Mouse (Mus musculus) cerebellum, adult 9-10 months (tissue): ENCODE measurements around the gene Fam83g.
"Not testable (repeated sequence)": the region's sequence is repeated elsewhere in the genome, so short reads cannot be mapped to it uniquely, and the experiment has no call there.

Source experiments
- DNase-seq: peaks from one replicate; pipeline ENCODE4 v3.0.0; 2022

Fam83g gene

DNA sequence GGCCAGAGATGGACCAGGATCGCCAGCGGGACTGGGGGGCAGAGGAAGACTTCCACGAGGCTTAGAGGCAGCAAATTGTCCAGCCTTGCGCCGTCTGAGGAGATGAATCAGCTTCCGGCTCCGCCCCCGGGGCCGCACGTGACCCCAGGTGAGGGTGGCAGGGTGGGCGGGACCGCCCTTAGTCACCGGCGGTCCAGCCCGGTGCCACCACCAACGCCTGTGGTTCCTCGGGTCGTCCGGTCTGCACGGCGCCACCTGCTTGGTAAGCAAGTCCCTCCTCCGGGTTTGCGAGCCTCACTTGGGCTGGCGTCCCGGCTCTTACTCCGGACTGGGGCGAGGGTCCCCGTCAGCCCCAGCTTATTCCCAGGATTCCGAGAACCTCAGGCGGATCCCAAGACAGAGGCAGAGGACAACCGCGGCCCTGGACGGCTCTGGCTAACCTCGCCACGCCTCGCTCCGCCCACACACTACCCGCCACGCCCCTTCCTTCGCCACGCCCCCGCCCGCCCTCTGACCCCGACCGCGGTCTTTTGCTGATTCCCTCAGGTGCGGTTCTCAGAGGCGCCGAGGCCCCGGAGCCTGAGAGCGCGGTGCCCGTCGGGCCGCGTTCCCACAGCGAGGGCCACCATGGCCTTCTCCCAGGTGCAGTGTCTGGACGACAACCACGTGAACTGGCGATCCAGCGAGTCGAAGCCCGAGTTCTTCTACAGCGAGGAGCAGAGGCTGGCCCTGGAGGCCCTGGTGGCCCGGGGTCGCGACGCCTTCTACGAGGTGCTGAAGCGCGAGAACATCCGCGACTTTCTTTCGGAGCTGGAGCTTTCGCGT, at the start of gene Fam83g:
Fam83g (plus strand) TSS at position 185 of the 825 bp plus-strand sequence.
- no peak for DNase-seq

DNA sequence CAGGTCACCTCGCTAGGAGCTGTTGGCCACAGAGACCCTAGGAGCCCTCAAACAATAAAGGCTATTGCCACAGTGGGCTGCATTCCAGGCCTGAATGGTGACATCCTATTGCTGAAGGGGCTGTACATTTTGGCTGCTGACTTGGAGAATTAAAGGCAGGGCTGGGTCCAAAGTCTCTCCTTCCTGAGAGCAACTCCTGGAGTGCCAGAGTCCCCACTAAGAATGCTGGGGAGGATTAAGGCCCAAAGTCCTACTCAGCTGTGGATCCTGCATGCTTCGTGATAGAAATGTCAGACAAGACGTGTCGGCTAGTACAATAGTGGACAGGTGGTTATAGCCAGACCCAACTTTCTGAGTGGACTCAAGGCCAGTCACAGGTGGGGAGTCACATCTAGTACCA, 47.6 kb upstream of the Fam83g start:
- DNase-seq, result not testable (repeated sequence)

DNA sequence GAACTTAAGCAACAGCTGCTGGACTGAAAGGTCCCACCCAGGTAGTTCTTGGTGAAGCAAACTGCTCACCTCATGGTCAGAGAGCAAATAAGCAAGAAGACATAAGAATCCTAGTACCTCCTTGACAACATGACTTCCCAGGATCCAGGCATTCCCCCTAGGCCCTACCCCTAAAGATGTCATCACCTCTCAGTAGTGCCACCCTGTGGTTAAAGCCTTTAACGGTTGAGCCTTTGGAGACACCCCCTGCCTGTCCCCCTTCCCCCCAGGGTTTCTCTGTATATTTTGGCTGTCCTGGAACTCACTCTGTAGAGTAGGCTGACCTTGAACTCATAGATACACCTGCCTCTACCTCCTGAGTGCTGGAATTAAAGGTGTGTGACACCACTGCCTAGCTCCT, 46.5 kb upstream of the Fam83g start:
- DNase-seq, result no peak

DNA sequence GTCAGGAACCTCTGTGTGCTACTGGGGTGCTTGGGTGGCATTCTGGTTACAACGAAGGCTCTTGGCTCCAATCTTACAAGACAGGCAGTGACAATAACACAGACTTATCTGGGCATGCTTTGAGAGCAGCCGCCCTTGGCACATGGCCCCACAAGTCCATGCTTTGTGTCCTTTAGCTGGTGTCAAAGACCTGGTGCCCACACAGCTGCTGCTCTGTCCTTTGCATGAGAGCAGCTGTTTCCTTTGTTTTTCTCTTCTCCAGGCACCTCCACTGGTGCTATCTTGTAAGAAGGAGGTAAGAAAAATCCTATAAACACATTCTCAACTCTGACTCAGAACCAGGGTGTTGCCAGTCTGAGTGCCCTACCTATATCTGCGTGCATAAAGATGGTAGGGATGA, 46.0 kb upstream of the Fam83g start:
- no peak for DNase-seq

DNA sequence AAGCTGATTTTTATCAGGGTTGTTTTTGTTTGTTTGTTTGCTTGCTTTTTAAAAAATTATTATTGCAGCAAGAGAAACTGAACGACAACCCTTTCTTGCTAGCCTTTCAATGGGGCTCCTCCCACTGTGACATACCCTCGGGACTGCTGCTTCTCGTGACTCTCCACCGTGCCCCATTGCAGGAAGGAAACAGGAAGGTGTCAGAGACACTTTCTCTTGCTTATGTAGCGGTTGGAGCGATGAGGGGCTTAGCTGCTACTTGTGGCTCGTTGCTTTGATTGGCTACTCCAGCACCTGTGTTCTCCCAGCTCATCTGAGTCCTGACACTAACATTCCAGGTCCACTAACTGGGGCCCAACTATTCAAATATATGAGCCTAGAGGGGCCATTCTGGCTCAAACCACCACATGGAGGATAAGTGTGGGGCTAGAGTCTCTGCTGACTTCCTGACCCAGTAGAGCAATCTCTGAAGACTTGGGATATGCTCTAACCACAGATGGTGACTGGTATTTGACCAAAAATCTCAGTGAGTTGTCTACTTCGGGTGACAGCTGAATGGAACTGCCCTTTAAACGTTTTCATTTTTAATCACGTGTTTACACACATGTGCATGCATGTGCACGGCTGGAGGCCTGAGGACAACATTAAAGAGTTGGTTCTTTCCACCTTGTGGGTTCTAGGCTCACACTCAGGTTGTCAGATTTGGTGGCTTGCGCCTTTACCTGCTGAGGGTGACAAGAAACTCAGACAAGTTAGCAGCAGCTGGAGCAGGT, 44.9 kb upstream of the Fam83g start:
- DNase-seq, result no peak

DNA sequence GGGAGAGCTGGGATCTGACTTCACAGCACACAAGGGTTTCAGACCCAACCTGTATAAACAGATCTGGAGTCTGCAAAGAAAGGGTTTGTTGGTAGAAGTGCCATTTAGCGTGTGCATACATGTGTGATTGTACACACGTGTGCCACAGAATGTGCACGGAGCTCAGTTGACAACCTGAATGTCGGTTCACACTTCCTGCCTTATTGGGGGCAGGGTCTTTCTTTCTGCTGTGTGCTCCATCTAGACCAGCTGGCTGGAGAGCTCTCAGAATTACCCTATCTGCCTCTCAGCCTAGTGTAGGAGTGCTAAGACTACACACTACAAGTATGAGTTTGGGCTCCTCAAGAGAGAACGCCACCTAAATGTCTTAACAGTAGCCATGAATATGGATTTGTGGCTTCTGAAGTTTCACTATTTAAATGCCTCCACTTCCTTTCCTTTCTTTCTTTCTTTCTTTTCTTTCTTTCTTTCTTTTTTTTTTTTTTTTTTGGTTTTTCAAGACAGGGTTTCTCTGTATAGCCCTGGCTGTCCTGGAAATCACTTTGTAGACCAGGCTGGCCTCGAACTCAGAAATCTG, 44.2 kb upstream of the Fam83g start:
- DNase-seq, result no peak

DNA sequence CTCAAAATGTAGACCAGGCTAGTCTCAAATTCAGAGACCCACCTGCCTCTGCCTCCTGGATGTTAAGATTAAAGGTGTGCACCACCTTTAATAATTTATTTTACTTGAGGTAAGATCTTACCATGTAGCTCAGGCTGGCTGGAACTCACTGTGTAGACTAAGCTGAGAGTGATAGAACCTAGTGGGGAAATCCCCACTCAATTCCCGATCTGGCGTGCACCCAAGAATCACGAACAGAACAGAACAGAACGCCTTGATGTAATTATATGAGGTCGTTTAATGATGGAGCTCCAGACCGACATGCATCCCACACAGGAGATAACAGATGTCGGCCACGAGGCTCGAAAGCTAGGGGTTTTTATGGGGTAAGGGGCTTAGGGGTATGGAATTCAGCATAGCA, 43.3 kb upstream of the Fam83g start:
- DNase-seq, result not testable (repeated sequence)

DNA sequence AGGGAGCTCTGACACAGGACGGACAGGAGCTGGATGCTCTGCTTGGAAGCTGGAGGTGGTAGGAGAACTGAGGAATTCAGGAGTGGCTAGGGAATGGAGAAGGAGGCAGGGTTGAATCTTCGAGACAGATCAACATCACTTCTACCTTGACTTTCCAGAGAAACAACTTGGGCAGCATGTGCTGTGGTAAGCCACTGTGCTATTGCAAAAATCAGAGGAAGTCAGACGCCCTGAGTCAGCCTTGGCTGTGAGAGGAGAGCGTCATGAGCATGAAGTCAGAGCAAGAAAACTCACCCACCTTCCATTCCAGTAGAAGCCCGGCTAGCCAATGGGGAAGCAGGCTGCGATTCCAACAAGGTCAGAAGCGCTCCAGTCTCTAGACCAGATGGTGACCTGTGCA, 41.8 kb upstream of the Fam83g start:
- no peak for DNase-seq

DNA sequence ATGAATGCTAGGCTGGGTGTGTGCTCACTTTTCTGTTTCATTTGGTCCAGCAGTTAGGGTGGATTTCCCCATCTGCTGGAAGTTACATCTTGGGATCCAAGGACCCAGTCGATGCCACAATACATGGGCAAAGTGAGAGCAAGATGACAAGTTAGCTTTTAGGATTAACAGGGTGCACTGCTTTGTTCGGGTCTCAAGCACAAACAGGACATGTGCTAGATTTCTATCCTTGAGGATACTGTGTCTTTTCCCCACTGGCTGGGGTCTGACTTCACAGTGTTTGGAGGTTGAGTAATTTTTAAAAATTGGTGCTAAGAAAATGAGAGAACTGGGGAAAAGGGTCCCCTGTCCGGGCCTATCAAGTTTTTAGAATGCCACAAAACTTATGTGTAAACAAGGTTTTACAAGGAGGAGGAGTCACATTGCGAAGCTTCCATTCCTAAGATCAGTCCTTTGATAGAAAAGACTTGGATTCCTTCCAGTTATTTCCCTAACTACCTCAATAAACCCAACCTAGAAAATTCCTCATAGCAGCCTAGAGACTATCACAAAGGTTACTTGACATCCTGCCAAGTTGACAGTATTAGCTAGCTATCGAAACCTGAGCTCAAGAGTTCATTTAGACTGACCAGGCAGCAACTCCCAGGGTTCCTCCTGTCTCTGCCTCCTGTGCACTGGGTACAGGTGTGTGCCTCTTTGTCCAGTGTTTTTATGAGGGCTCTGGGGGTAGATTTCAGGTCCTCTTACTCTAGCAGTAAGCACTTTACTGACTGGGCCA, 40.5 kb upstream of the Fam83g start:
- DNase-seq, result no peak

DNA sequence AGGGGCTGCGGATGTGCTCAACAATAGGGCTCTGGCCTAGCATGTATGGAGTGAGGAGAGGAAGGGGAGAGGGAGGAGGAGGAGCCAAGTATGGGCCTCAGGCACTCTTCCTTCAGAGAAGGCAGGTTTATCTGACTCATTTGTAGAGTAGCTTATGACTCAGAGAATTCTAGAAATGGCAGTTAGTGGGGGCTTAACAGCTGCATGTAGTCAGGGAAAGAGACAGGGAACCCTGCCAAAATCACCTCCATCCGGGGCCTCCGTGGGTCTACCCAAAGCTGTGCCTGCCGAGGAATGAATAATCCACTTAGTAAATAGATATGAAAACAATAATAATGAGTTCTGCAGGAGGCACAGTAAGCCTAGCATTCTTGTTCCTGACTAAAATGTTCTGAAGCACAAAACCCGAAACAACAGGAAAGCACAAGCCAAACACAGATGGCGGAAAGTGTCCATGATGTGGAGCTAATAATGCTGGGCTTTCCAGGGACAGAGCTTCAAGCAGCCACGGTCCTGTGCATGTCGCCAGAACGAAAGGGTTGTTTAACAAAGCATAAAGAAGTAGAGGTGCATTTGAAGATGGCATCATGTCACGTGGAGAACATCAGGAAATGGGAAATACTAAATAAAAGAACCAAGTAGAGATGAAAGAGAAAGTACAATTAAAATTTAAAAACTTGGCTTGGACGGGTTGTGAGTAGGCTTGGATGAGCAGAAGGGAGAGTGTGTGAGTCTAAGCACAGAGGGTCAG, 39.1 kb upstream of the Fam83g start:
- DNase-seq, result no peak

DNA sequence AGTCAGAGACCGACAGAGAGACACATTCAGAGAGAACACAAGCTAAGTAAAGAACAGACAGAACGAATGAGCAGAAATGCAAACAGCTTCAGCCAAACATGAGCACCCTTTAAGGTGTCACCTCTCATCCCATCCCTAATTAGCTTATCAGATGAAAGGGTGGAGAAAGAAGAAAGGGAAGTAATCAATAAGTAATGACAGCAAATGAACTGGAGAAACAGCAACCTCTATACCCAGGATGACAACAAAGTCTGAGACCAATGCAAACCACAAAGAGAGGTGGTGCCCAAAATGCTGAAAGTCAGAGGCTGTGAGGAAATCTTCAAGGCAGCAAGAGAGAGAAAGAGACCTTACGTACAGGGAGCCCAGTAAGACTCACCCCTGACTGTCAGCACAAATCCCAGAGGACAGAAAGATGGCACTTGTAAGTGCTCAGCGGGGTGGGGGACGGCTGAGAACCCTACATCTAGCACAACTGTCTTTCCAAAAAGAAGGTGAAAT, 38.5 kb upstream of the Fam83g start:
- no peak for DNase-seq

DNA sequence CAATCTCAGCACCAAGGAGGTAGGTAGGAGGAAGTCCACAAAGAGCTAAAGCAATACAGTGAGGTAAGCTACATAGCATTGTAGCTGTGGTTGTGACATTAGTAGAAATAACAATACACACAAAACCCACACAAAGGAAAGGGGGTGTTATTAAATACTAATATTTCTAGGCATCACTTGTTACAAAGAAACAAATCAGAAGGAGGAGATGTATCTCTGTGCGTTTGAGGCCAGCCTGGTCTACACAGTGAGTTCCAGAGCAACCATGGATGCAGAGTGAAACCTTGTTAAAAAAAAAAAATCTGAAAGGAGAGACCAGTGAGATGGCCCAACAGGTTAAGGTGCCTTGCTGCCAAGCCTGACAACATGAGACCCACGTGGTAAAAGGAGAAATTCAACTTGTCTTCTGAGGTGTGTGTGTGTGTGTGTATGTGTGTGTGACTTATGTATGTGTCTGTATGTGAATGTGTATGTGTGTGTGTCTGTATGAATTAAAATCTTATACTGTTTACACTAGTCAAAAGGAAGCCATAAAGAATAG, 37.3 kb upstream of the Fam83g start:
- DNase-seq, result no peak

DNA sequence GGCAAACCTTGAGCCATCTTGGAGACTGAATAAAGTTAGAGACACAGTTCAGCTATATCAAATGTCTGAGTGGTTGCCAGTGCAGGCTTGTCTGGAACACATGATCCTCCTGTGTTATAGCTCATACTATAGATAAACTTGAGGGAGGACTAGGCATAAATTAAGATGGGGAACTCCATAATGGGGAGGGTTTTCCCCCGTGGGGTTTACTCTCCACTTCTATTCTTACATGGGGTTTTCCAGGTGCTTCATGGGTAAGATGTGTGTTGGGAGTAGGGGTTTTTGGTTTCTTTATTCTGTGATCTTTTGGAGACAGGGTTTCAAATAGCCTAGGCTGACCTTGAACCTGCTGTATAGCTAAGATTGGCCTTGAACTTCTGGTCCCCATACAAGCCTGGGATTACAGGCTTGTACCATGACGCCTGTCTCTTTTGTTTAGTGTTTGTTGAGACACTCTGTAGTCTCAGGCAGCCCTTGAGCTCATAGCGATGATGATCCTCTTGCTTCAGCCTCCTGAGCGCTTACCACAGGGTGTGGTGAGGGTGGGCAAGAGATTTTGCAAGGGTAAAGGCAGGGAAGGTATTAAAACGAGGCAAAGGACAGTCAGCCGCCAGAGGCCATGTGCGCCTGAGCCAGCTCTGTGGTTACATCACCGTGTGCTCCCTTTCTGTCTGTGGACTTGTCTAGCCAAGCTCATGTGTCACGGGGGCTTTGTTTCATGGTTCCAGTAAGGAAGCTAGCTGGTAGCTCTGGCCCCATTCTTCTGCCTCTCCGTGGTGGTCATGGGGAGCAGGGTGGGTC, 36.6 kb upstream of the Fam83g start:
- no peak for DNase-seq

DNA sequence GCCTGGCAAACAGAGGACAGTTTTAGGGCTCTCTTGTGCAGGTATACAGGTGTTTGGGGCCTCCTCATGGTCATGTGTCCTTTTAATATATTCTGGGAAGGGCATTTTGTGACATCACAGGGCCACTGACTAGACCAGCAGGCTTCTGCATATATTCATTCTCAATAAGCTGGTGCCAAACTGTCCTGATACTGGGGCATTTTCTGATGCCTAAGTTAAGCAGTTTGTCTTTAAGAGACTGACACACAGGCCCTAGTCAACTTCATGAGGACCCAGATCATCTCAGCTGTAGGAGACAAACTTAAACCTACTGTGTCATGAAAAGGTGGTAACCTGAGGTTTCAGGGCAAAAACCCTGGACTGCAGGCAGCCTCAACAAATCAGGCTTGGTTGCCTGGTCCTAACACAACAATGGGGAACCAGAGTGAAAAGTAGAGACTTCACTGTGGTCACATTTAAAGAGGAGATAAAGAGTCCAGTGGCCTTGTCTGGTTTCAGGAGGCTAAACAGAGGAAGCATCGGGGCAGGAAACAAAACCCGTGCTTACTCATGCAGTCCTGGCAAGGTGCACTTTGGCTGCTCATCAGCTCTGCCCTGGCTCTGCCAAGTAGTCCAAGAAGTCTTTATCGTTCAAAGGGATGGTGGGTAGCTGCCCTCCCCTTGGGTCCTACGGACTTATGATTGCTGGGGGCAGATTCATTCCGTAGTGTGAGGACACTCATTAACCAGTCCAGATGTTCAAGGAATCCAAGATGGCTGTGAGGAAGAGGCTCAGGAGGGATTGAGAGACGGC, 35.7 kb upstream of the Fam83g start:
- no peak for DNase-seq

DNA sequence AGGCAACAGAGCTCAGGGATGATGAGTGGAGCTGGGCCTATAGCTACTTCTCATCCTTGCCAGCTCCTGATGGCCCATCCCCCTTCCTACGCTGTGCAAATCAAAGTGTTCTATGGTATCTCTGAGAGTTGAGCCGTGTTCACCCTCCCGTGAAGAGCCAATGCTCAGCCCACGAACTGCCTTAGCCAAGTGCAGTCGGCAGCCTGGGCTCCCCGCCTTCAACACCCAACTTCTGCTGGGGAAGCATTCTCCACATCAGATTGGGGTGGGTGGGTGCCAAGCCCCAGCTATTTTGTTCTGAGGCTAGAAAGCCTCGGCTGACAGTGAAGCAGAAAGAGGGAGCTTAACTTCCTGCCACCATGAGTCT, 35.2 kb upstream of the Fam83g start:
- no peak for DNase-seq

DNA sequence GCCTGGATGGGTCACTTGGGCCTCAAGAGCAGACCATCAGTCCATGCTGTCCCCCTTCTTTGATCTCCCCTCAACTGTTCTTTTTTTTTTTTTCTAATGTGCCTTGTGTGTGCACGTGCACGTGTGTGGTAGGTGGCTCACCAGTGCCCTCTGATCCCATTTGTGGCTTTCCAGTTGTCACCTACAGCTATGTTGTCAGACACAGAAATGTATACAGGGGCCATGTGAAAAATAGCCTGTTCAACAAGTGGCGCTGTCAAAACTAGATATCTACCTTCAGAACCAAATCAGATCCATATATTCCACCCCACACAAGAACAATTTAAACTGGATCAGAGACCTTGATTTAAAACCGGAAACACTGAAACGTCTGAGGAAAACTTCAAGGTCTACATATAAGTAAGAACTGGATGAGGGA, 34.7 kb upstream of the Fam83g start:
- no peak for DNase-seq

DNA sequence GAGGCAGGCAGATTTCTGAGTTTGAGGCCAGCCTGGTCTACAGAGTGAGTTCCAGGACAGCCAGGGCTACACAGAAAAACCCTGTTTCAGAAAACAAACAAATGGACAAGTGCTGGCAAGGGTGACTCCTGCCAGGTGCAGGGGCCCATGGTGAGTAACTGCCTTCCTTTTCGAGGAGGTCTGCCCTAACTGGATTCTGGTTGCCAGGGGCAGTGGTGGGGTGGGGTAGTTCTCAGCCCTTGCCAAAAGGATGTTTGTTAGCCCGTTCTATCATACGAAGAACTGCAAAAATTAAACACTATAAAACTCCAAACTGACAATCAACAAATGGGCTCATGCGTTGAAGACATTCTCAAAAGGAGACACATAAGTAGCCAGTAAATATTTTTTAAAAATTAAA, 34.3 kb upstream of the Fam83g start:
- no peak for DNase-seq

DNA sequence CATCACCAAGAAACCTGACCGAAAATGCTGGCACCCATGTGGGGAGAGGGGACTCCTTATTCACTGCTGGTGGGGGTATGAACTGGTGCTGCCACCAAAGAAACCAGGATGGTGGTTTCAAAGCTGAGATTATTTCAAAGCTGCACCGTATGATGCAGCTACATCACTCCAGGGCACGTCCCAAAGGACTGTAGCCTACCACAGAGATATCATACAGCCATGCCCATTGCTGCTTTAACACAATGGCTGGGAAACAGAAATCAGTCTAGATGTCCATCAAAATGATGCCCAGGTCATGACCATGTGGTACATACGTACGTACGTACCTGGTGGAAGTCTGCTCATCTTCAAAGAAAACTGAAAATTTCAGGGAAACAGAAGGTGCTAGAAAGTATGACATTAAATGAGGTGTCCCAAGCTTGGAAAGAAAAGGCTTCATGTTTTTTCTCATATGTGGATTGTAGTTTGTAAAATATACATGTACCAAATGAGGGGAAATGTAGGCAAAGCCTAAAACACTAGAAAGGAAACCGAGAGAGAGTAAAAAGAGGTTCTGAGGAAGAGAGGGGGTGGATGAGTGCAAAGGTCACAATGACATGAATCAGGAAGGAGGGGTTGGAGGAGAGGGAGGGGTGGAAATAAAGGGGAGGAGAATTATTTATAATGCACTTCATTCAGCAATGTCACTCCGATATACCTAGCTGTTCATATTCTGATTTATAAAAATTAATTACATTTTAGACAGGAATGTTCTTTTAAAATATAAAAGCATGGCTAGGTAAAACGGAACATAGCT, 33.2 kb upstream of the Fam83g start:
- no peak for DNase-seq

DNA sequence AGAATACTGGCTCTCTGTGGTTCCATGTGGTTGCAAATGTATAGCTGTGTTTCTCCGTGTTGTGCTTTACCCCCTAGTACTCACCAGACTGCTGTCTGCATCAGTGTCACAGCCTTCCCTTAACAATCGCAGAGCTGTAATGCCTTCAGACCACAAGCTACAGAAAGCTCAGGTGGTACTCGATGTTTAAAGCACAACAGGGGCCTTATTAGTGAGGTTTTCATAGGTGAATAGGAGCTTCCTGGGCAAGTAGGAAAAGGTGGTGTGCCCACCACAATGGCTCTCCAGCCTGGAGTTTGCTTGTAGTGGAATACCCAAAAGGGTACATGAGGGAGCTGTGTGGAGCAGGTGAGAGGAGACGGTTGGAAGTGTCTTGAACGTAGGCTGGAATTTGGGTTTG, 31.7 kb upstream of the Fam83g start:
- no peak for DNase-seq
